Mouse (Mus musculus) liver, embryonic 14.5 days (tissue): ENCODE results near the gene Cwc27.

ENCODE experiments used
- CTCF ChIP-seq: IDR thresholded peaks from 2 replicates; pipeline ENCODE4 v1.5.1; 2016; ENCODE audit warnings: antibody characterized with exemption, low read depth, control low read depth
- EP300 ChIP-seq: IDR thresholded peaks from 2 replicates; pipeline ENCODE4 v1.6.1; 2016; ENCODE audit warnings: antibody characterized with exemption, low read depth

GRCm38 (mm10) chr13:104805681-104806080, 11.3 kb downstream of the Cwc27 start:
- TF ChIP-seq CTCF (peak; percentile 33; the same call in 1 of the 2 replicates), EP300 (no peak)
